Mouse (Mus musculus): Measurements from ENCODE around the gene Slc7a11.

DNA sequence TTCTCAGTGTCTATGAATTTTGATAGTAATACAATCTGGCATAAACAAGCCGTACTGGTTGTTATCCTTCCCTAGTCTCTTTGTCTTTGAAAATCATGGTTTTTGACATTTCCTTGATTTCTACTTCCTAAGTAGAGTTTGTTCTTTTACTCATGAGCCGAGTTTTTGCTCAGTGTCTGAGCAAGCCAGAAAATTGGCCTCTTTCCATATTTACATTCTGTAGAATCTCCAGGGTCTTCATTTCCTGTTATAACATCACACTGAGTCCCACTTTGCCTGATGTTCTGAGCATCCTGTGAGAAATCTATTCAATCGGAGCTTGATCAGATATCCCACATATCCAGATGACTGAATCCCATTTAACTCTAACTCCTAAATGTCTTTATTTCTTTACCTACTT is 600.4 kb downstream of the Slc7a11 start:
- no peak for TF ChIP-seq EP300 (IDR thresholded peaks at IDR 0.05; ENCODE audit: low read depth)
- TF ChIP-seq CTCF (IDR thresholded peaks at IDR 0.05; ENCODE audit: low read depth) = no peak

All from liver, embryonic 14.5 days (tissue).